In the genomic region with DNA sequence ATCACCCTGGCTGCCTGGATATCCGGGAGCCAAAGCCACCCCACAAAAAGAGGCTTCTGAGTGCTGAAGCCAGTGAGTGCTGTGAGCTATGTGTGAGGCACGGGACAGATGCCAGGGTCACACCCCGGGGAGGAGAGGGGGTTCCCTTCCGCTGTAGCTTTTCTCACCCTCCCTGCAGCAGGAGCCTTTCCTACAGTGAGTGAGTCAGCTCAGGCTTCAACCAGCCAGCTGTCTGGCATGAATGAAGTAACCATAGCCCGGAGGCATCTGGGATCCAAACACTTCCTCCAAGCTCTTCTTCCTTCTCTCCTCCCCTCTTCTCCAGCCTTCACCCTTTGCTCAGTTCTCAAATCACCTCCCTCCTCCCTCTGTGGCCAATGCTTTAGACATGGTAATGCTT, we compare ENCODE assay signal across 9 mouse cellular contexts. TPM values are rescaled to one million over a fixed set of nuclear protein-coding genes. Genes with fewer than 3 reads are reported as not detected.
DNase-seq lines count a peak whose midpoint lies in the region; ATAC-seq lines count a peak whose summit lies in the region.
"Had no signal": no experiment of that assay in that cellular context is flagged by ENCODE, and none has a peak within 500 bp of the region (broad histone marks: within the 10 kb centered on the region; RNA-seq: fewer than 3 reads in every experiment).

No protein-coding gene starts in this region.

- H3K27me3 ChIP-seq in forebrain, embryonic 11.5 days (ENCODE audit: control insufficient read depth, insufficient read depth, low read length) = no peaks in the 10 kb centered on the region
- no peaks in the 10 kb centered on the region for H3K27me3 ChIP-seq in forebrain, embryonic 15.5 days
- H3K27me3 ChIP-seq: liver, embryonic 15.5 days had no signal

- H3K9me3 ChIP-seq in forebrain, embryonic 11.5 days (ENCODE audit: control insufficient read depth, low read length) = no peaks in the 10 kb centered on the region
- no peaks in the 10 kb centered on the region for H3K9me3 ChIP-seq in forebrain, embryonic 15.5 days
- H3K9me3 ChIP-seq: liver, embryonic 15.5 days had no signal

- no peak overlapping the region for H3K4me2 ChIP-seq in forebrain, embryonic 11.5 days (ENCODE audit: low read depth, low read length, severe bottlenecking)
- H3K4me2 ChIP-seq in forebrain, embryonic 15.5 days (replicated peaks) = no peak overlapping the region
- H3K4me2 ChIP-seq: liver, embryonic 15.5 days had no signal

- no peak overlapping the region for H3K9ac ChIP-seq in forebrain, embryonic 11.5 days (ENCODE audit: low read length)
- H3K9ac ChIP-seq in forebrain, embryonic 15.5 days (replicated peaks) = no peak overlapping the region
- H3K9ac ChIP-seq: liver, embryonic 15.5 days had no signal

- ATAC-seq in forebrain, embryonic 11.5 days (replicated peaks; ENCODE audit: low FRiP score) = no peak
- no peak for ATAC-seq in forebrain, embryonic 15.5 days (replicated peaks)
- peak; percentile 91 to 93 for ATAC-seq in hematopoietic stem cell, adult 5-6 weeks (replicated peaks in 1 of 2; ENCODE audit: insufficient read depth in 1 of 2, low FRiP score in 2 of 2, low TSS enrichment in 1 of 2, low read depth in 1 of 2, poor library complexity in 2 of 2, severe bottlenecking in 2 of 2)
- ATAC-seq in megakaryocyte, adult 5-6 weeks (ENCODE audit: poor library complexity, severe bottlenecking) = peak; percentile 53

- H3K4me3 ChIP-seq in forebrain, embryonic 11.5 days (ENCODE audit: low read depth, low read length) = no peak overlapping the region
- no peak overlapping the region for H3K4me3 ChIP-seq in forebrain, embryonic 15.5 days
- H3K4me3 ChIP-seq: liver, embryonic 15.5 days had no signal

- no peak overlapping the region for H3K27ac ChIP-seq in forebrain, embryonic 11.5 days (ENCODE audit: low read depth, low read length)
- no peak overlapping the region for H3K27ac ChIP-seq in forebrain, embryonic 15.5 days (replicated peaks)
- H3K27ac ChIP-seq: liver, embryonic 15.5 days had no signal

- H3K4me1 ChIP-seq in forebrain, embryonic 11.5 days (replicated peaks; ENCODE audit: control insufficient read depth, insufficient read depth, low read length) = no peaks in the 10 kb centered on the region
- no peaks in the 10 kb centered on the region for H3K4me1 ChIP-seq in forebrain, embryonic 15.5 days

- 39% methylated on average over 5 of the region's 5 CpGs for WGBS in forebrain, embryonic 11.5 days
- 43% methylated on average over 5 of the region's 5 CpGs for WGBS in forebrain, embryonic 15.5 days

- DNase-seq in forebrain, embryonic 11.5 days (ENCODE audit: low spot score) = peak; percentile 47
- DNase-seq in urinary bladder, postnatal 14 days (ENCODE audit: low spot score) = peak; percentile 20
- no peak for DNase-seq in urinary bladder, adult 18-20 months (ENCODE audit: low spot score in 2 of 2)
- no peak for DNase-seq in spleen, postnatal 36 days (ENCODE audit: low spot score in 2 of 2)
- no peak for DNase-seq in urinary bladder, postnatal 4 days (ENCODE audit: low spot score in 2 of 2)

- no peaks in the 10 kb centered on the region for H3K36me3 ChIP-seq in forebrain, embryonic 11.5 days (ENCODE audit: control insufficient read depth, insufficient read depth, low read length)
- H3K36me3 ChIP-seq in forebrain, embryonic 15.5 days = no peaks in the 10 kb centered on the region
- H3K36me3 ChIP-seq: liver, embryonic 15.5 days had no signal

RNA-seq across cellular contexts. Expression of a gene that starts 46.6 kb away (rescaled TPM):
- 2.1 and 2.3 TPM in 2 replicates for polyA plus RNA-seq in forebrain, embryonic 11.5 days (2014; fragmentation: Nextera tagmentation; extraction: Ambion mirVana)
- polyA plus RNA-seq in forebrain, embryonic 15.5 days (2015; fragmentation: Nextera tagmentation; extraction: Ambion mirVana) = 29.5 and 32.8 TPM in 2 replicates
- total RNA-seq in hematopoietic stem cell, adult 5-6 weeks (2017) = not detected in 2 replicates
- not detected in 2 replicates for total RNA-seq in megakaryocyte, adult 5-6 weeks (2015)
- total RNA-seq in megakaryocyte, adult 5-6 weeks (2017) = not detected in 2 replicates

Comparison
In these comparisons a context has a peak if more than half of its experiments do, and no peak if none do; other contexts are left out.
1. DNase-seq: peak in forebrain, embryonic 11.5 days (single experiment) and urinary bladder, postnatal 14 days (single experiment); none in urinary bladder, adult 18-20 months (0 of 2), spleen, postnatal 36 days (0 of 2) and urinary bladder, postnatal 4 days (0 of 2).
2. ATAC-seq: peak in hematopoietic stem cell, adult 5-6 weeks (2 of 2) and megakaryocyte, adult 5-6 weeks (single experiment); none in forebrain, embryonic 11.5 days (single experiment) and forebrain, embryonic 15.5 days (single experiment).